Mouse (Mus musculus) gastrocnemius, adult 18-20 months (tissue): ENCODE data around the gene Acsl5. TPM values are rescaled to one million over a fixed set of nuclear protein-coding genes. Genes with fewer than 3 reads are reported as not detected.

Experiments used
- DNase-seq: peaks from one replicate; pipeline ENCODE4 v3.0.0; 2021; ENCODE audit warnings: low spot score
- total RNA-seq, 2 experiments: library from RNA; stranded (reverse); gene quantifications; 2 replicates each; pipeline ENCODE4 v1.2.3; 2021

Acsl5 gene
- total RNA-seq, 2 experiments from 2014 or later, result 2.7 to 5.1 TPM

DNA sequence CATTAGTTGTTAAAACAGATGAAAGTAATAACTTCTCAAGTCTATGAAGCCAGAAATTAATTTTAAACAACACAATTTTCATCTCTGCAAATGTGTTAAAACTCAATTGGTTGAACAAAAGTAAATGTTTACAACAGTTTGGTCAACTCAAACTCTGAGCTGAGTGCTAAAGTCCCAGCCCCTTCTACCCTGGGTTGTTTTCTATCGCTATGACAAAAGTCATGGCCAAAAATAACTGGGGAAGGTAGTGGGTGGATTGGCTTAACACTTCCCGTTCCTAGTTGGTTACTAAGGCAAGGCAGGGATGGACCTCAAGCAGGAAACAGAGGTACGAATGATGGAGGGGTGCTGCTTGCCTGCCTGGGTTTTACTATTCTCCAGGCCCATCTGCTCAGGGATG is 25.0 kb downstream of the Acsl5 start:
- DNase-seq, result no peak

DNA sequence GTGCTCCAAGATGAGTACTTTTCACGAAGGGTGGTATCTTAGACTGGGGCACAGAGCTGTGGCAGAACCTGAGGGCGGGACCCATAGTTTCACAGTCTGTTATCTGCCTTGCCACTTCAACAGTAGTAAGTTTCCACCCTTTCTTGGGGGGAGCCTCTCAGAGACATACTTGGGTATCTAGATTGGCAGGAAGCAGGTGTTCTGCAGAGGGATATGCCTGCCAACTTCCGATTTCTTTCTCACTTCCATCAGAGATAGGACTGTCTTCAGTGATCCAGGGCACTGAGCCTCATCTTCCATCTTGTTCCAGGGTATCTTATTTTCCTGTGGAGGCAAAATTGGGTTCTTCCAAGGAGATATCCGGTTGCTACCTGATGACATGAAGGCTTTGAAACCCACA is 32.4 kb downstream of the Acsl5 start:
- no peak for DNase-seq

DNA sequence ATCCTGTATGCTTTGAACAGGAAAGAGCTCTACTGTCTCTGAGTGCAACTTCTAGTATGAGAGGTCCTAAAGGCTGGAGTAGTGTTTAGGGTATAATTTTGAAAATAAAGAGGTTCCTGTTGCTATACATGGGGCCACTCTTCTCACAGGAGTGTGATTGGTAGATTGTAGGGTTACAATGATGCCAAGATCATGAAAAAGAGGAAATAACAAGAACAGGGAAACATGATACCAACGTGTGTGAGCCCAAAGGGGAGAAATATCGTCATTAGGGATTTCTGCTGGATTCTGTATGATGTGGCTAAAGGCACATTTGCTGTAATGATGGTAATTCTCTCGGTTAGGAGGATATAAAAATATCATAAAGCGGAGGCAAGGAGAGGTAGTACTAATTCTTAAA is 34.3 kb downstream of the Acsl5 start:
- no peak for DNase-seq

DNA sequence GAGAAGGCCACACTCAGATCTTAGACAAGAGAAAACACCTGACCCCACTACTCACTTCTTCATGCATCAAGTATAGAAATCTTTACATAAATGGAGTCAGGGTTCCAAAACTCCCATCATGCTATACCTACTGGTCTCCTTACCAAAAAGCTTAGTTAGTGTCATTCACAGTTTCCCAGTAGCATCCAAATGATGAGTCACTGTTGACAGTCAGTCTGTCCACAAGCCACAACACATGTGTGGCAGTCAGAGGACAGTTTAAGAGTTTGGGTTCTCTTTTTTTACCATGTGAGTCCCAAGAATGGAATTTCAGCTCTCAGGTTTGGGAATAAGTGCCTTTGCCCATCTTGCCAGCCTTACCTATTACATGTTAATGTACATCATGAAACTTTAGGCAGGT is 37.2 kb downstream of the Acsl5 start:
- DNase-seq, result no peak

DNA sequence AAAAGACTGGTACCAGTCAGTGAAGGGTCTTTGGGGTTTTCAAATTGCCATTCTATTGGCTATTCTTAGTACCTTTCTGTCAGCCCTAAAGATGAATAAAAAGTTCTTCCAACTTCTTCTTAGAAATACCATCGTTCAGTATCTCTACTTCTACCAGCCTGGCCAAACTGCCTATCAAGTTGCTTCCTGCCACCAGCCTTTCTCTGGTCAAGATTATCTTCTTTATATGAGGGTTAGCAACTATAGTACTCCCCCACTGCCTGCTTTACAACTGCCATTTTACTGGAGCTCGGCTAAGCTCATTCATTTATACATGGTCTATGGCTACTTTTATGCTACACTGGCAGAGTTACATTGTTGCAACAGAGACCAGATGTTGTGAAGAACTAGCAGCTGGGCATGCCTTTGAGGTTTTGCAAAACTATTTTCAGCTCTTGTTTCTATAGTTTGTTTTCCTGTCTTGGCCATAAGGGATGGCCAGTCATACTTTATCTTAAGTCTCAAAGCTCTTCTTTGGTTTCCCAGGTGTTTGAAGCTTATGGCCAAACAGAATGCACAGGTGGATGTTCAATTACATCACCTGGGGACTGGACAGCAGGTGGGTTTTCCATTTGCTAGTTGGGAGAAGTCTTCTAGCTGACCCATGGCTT is 39.0 kb downstream of the Acsl5 start:
- no peak for DNase-seq

DNA sequence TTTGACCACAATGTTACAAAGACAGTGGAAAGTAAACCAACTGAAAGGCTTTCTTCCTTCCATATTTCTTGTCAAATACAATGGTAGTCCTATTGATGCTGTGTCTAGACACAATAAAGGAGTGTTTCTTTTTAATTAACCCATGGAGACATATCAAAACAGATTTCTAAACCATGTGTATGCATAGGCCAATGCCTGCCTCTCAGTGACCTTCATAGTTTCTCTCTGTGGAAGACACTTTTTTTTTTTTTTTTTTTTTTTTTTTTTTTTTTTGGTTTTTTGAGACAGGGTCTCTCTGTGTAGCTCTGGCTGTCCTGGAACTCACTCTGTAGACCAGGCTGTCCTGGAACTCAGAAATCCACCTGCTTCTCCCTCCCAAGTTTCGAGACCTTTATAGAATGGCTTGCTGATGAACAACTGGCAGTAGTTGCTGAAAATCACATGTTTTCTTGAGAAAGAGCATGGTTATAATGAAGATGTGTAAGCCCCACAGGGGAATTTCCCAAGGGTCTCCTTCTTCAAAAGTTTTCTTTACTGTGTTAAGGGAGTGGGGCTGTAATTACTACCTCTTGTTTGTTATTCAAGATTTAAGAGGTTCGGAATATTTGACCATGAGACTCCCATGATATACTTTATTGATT is 40.6 kb downstream of the Acsl5 start:
- no peak for DNase-seq

DNA sequence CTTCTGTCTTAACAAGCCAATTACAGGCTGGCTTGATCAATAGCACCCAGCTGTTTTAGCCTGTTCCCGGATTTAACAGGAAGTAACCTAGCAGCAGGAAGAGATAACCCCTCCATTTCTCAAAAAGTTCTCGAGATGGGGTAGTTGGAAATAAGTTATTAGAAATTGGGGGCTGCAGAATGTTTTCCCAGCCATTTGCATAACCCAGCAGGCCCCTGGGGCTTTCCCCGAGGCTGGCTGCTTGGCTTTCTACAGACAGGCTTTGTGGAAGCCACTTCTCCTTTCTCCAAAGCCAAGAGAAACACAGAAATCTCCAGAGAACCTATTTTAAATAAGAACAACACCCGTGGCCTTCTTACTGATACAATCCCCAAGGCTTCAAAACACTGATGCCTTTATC is 41.4 kb downstream of the Acsl5 start:
- no peak for DNase-seq

DNA sequence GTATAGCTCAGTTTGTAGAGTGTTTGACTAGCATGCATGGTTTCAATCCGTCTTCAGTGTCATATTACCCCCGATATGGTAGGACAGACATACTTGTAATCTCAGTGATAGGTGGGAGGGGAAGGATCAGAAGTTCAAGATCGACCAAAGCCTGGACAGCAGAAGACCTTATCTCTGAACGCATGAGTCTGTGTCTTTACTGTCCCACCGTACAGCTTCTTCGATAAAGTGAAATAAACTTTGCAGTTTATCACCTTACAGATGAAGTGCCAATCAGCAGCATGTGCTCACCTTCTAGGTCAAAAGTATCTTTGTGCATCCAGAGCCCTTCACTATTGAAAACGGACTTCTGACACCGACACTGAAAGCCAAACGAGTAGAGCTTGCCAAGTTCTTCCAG is 43.3 kb downstream of the Acsl5 start:
- DNase-seq, result no peak

DNA sequence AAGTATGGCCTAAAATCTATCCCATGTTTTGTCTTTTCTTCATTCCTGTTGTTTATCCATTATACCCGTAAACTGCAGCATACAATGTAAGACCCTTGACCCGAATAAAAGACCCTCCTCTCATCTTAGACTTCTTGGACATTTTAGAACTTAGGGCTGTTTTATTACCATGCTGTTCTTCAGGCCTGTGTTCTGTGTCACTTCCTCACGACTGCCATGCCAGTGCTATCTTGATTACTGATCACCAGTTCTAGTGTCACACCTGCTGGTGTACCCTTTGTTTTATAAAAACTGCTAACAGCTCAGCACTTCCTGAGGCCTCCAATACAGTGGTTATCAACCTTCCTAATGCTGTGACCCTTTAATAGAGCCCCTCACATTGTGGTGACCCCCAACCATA is 43.8 kb downstream of the Acsl5 start:
- DNase-seq, result no peak

DNA sequence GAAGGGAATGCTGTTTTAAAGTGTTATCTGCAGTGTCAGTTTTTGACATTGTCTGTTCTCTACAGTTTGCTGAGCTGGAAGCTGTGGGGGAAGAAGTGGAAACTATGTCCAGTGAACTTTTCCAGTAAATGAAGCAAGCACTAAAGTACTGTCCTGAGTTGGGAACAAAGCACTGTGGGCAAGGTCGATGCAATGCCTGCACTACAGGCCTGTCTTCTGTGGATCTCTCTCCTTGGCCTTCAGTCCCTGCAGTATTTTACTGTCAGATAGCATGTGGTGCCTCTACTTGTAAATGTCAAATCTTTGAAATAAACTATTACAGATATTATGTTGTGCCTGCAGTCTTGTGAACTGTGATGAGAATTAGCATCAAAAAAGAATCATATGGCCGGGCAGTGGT is 44.6 kb downstream of the Acsl5 start:
- no peak for DNase-seq

DNA sequence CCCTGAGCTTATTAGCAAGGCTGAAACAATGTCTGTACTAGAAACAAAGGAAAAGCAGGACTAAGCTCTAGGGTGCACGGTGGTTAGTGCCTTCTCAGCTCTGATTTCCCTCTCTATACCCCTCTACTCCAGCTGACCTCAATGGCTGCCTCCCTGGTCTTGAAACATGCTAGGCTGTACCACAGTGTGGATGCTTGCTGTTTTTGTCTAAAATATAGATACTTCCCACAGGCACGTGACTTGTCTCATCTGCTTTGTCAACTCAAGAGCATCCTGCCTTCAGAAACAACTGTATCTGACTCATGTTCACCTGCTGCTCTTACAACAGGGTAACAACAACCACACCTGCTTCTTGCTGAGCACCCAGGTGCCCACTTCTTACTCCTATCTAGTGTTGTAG is 45.8 kb downstream of the Acsl5 start:
- no peak for DNase-seq

DNA sequence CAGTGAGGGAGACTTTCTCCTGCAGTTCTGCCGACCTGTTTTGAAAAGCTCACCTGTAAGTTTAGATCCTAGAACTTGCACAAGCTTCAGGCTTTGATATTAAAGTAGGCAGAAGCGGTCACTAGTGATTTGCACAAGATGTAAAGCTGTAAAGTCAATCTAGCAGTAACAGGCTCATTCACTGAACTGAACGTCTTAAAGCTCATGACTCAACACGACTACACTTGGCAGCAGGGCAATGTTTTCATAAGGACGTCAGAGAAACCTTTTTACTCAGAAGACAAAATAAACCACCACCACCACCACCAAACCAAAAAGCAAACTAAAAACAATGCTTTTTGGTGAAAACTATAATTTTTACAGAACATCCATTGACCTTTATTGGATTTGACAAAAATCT is 46.2 kb downstream of the Acsl5 start:
- no peak for DNase-seq

DNA sequence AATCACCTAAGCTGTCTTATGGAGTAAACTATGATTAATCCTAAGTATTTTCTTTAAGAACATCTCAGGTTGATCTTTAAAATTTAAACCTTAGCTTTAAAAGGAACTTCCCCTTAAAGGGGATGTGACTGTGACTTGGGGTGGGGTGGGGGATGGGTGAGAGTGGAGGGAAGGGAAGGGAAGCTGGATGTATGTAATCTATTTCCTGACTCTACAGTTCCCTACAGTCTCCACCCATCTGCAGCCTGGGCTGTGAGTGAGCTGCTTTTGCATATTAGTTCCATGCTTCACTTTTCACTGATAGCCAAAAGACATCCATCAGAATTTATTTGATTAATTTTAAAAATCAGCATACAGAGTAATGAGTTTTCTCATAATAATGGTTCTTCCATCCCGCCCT is 47.6 kb downstream of the Acsl5 start:
- DNase-seq, result no peak

DNA sequence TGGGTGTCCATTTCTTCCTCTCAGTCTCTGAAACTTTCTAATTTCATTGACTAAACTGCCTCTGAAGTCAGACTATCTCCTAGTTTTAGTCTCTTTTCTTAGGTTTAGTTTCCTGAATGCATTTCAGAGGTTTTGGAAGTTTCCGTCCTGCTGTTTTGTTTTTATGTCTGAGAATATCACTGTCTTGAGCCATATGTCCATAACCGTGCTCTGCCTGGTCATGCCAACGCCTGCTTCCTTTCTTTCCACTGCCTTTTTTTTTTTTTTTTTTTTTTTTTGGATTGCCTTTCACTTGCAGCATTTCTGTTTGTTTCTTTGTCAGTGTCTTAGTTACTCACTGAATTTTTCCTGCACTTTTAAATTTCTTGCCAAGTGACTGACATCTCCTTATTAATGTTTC is 48.8 kb downstream of the Acsl5 start:
- DNase-seq, result no peak

DNA sequence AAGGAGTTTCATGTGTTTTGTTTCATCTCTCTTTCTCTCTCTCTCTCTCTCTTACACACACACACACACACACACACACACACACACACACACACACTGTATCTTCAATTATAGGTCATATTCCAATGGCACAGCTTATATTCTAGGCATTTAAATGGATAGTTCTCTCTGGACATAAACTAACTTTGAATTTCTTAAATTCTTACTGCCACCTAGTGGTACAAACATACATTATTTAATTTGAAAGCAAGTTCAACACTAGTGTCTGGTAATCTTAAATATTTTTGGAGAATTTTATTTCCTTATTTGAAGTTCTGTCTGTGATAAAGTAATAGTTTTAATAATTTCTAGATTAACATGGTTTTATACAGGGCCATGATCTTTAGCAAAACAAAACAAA is 53.3 kb downstream of the Acsl5 start:
- no peak for DNase-seq

DNA sequence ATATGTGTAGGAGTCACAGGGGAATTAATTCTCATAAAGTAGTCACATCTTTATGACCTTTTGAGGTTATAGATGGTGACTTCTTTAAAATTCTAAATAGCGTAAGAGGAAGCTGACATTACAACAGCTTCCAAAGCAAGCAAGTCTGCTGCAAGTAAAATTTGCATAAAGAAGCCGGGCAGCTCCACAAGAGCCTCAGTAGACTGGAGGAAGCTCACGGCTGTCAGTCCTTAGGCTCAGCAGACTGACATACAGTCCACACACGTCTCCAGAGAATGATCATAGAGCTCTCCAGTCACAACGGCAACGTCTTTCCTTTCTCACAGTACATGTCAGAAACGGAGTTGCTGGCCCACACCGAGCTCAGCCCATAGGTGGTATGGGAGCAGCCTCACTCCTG is 60.1 kb downstream of the Acsl5 start:
- DNase-seq, result no peak

DNA sequence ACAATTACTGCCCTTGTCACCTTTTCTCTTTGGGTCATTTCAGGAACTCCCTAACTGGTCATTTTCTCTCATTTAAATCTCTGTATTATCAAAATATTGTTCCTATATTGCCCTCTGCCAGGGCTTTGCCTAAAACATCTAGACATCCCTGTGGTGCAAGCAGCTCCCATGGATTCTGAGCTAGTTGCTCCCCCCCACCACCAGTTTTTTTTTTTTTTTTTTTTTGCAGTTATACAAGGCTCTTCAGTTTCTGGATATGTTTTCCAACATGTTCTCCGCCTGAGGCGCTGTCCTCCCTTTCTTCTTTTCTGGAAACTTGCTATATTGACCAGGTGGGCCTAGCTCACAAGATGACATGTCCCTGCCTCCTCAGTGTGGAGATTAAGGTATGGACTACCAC is 61.9 kb downstream of the Acsl5 start:
- no peak for DNase-seq

DNA sequence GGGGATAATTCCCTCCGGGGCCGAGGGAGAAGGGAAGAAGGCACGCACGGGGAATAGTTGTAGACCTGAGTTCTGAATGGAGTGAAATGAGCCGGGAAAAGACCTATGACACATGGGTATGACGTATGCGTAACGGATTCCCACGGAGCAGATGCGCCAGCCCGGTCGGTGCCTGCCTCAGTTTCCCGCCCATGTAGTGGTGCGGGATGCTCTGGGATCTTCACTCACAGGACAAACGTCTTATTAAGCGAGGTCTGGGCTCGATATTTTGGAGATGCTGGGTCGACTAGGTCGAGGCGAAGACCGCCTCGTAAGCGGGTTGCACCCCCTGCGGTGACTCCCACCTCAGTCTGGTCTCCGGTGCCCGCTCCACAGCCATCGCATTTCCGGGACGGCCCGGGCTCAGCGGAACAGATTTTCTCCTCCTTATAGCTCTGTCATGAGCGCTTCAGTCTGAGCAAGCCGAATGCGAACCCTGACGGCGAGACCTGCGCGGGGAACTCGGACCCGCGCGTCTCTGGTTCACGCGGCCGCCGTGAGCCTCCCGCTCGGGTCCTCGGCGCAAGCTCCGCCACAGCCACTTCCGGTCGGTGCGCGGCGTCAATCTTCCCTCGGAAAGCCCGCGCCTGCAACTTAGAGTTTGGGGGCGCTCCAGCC is 63.8 kb downstream of the Acsl5 start, which contains the start of gene Zdhhc6:
TSS of gene Zdhhc6 (minus strand) at position 581 of the 657 bp plus-strand sequence.
- peak; percentile 82 for DNase-seq

DNA sequence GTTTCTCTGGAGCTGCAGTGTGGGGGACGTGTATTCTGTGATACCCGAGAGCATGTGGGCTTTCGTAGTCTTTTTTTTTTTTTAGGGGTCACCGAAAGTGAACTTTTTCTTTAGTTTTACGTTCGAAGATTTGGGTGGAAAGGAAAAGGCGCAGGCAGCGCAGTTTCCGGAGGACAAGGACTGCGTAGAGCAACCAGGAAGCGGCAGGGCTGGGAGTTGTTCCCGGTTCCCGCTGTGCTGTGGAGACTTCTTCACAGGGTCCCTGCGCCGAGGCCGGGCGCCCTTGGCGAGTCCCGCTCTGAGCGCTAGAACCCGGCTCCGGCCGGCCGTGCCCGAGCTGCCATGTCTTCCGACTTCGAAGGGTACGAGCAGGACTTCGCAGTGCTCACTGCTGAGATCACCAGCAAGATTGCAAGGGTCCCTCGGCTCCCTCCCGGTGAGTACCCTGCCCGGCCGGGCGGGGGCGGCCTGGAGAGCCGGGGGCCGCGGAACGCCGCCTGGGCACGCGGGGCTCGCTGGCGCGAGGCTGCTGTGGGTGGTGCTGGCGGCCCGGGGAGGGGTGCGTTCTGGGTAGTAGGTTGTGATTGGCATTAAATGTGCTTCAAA is 64.5 kb downstream of the Acsl5 start, which contains the start of gene Vti1a:
TSS of gene Vti1a (plus strand) at position 187 of the 606 bp plus-strand sequence.
- DNase-seq, result peak; percentile 88

DNA sequence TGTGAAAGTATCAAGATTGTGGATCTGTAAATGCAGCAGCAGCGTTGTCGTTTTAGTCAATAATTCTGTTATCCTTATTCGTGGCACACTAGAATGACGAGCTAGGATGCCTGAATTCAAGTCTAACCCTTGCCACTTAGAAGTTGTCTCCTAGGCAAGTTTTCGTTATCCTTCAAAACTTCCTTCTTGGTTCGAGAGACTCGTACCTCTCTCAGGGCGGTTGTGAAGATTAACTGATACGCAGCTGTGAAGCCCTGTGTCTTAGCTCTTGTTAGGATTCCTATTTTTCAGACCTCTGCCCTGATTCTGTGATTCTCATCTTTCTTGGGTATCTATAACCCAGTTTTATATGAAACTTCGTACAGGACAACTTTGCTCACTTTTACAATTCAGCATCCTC is 65.2 kb downstream of the Acsl5 start:
- no peak for DNase-seq

DNA sequence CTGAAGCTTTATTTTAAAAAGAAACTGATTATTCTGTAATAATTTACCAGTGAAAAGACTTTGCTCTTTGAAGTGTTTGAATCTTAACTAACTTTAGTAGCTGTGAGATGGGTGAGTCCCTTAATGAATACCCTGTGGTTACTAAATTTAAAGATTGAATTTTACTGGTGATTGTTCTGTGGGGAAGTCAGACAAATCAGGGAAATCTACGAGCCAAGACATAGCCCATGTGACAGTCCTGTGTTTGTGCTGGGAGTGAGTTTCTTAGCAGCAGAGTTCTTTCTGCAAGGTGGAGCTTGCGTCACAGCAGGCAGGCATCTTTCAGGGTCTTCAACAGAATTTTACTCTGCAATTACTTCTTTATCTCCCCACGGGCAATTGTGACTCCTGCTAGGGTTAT is 67.3 kb downstream of the Acsl5 start:
- DNase-seq, result no peak

DNA sequence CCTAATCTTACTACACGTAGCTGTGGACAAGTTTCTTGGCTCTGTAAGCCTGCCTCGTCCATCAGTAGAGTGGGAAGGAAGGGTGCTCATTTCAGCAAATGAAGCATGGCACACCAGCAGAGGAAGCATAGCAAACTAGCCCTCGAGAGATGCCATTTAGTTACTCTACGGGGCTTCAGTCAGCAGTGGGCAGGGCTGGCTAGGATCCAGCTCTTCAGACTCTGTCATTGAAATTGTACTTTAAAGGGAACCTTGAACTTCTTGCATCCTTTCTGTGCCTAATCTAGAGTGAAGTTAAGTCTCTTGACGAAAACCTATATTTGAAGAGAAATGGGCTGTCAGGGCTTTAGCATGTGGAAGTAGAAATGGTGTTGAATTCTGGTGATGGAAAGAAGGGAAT is 67.8 kb downstream of the Acsl5 start:
- DNase-seq, result no peak

DNA sequence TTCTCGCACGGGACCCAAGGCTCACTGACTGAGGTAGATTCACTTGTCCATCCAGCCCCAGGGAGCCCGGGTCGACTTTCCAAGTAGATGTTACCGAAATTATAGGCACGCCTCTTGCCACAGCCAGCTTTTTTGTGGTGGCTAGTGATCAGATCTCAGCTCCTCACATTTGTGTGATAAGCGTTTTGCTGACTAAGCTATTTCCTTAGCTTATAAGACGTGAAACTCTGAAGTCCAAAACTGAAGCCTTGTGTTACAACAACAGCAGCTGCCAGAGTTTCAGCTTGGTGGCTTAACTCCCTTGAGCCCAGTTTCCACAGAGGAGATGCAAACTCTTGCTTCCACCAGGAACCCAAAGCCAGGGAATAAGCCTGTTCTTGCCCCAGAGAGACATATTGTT is 70.9 kb downstream of the Acsl5 start:
- no peak for DNase-seq
